Mouse (Mus musculus): ENCODE results near the gene Aff4.

GRCm38 (mm10) chr11:53430300-53430669 lies 79.7 kb downstream of the Aff4 start:
- no peak for TF ChIP-seq CTCF (IDR thresholded peaks at IDR 0.05; ENCODE audit: insufficient read depth, low read depth, low read length)
- TF ChIP-seq POLR2A (IDR thresholded peaks at IDR 0.05; ENCODE audit: insufficient read depth, low read depth, low read length): no peak

Data from olfactory bulb, adult 2 months (tissue).